Mouse (Mus musculus): ENCODE data around the gene Supt4a.
A peak's percentile ranks its signal among the peaks of the same experiment; 100 is the strongest.

Gene Supt4a

DNA sequence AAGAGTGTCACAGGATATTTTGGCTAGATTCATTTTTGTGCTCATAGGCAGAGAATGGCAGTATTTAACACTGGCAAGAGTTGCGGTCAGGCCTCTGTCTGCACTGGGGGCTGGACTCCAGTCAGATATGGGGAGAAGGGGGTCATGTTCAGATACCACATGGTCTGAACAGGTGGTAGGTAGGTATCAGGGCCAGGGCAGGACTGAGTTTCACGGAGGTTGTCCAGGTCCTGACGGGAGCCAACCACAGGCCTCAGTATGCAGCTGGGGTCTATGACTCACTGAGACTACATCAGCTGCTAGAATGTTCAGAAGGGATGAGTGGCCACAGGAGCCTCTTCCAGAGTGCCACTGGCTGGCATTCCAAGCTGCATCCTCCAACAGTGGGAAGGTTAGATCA lies 35.0 kb downstream of the Supt4a start:
- no peak for DNase-seq

GRCm38 (mm10) chr11:87778100-87778765 lies 40.9 kb downstream of the Supt4a start:
- DNase-seq, result peak; percentile 81 to 94

GRCm38 (mm10) chr11:87778915-87779314 lies 41.6 kb downstream of the Supt4a start:
- peak in 1 of 2 experiments; percentile 39 for DNase-seq

DNA sequence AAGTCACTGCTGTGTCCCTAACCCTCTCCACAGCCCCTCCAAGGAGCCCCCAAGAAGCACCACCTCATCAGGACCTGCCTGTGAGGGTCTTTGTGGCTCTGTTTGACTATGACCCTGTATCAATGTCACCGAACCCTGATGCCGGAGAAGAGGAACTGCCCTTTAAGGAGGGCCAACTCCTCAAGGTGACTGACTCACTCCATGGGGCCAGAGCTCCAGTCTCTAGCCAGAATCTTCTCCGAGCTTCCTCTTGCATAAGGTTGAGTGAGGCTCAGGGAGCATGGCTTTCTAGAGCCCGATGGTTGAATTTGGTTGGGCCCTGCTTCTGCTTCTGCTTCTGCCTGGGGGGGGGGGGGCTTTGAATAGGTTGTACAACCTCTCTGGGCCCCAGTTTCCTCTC lies 42.0 kb downstream of the Supt4a start:
- DNase-seq, result no peak

- no peak for DNase-seq
These were observed 42.8 kb downstream of the Supt4a start for GRCm38 (mm10) chr11:87780130-87780529.

DNA sequence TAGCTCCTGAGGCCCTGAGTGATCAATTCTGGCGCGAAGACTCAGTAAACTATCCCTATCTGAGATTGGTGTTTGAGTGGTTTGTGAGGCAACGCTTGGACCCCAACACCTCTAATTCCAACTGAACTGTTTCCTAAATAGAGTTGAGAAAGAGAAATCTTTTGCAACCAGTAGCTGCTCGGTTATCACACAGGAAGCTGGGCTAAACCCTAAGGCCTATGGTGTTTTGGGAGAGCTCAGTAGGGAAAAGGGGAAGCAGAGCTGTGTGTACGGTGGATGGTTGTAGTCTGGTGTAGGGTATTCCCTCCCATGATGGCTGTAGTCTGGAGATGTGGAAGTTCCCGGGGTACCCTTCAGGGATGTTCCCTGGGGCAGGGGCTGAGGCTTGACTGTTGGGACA lies 52.7 kb downstream of the Supt4a start:
- no peak for DNase-seq
